Mouse (Mus musculus) myocyte (in vitro differentiated cells): ENCODE measurements around the gene G0s2. TPM values are rescaled to one million over a fixed set of nuclear protein-coding genes. Genes with fewer than 3 reads are reported as not detected.

Experiments
- H3K27me3 ChIP-seq: one replicate; pipeline ENCODE4 v1.6.1; 2011; ENCODE audit not compliant: control insufficient read depth, insufficient read depth, insufficient read length
- H3K36me3 ChIP-seq: one replicate; pipeline ENCODE4 v1.6.1; 2011; ENCODE audit not compliant: control insufficient read depth, insufficient read depth
- H3K4me2 ChIP-seq: one replicate; pipeline ENCODE4 v1.6.1; 2011; ENCODE audit warnings: low read depth, control low read depth
- H3K4me3 ChIP-seq: one replicate; pipeline ENCODE4 v1.5.1; 2011; ENCODE audit warnings: mild to moderate bottlenecking, control low read depth, moderate library complexity
- H3K79me2 ChIP-seq: one replicate; pipeline ENCODE4 v1.6.1; 2011; ENCODE audit not compliant: control insufficient read depth, insufficient read depth
- H3ac ChIP-seq: one replicate; pipeline ENCODE4 v1.6.1; 2011; ENCODE audit not compliant: control insufficient read depth, insufficient read length
- CEBPB ChIP-seq: IDR thresholded peaks from 2 replicates; pipeline ENCODE4 v1.6.1; 2011; ENCODE audit warnings: mild to moderate bottlenecking, moderate library complexity; ENCODE audit not compliant: poor library complexity, insufficient read depth, severe bottlenecking
- E2F4 ChIP-seq: IDR thresholded peaks from one replicate; pipeline ENCODE4 v1.6.1; 2011; ENCODE audit warnings: mild to moderate bottlenecking, control low read depth, moderate library complexity; ENCODE audit not compliant: insufficient read depth
- MAX ChIP-seq: IDR thresholded peaks from one replicate; pipeline ENCODE4 v1.6.1; 2011; ENCODE audit warnings: low read depth, mild to moderate bottlenecking, control low read depth
- MYOD1 ChIP-seq, 3 experiments: IDR thresholded peaks; one replicate each; pipeline ENCODE4 v1.6.1; 2011; ENCODE audit warnings: control low read depth in 2 of 3, low read depth in 2 of 3, mild to moderate bottlenecking in 2 of 3, moderate library complexity in 1 of 3; ENCODE audit not compliant: insufficient read length in 2 of 3, control insufficient read depth in 1 of 3
- MYOG ChIP-seq, 3 experiments: IDR thresholded peaks; one replicate each; pipeline ENCODE4 v1.6.1; 2011; ENCODE audit warnings: control low read depth in 2 of 3, low read depth in 2 of 3, mild to moderate bottlenecking in 2 of 3; ENCODE audit not compliant: insufficient read length in 2 of 3, control insufficient read depth in 1 of 3, insufficient read depth in 1 of 3
- POLR2A ChIP-seq: IDR thresholded peaks from one replicate; pipeline ENCODE4 v1.6.1; 2011; ENCODE audit warnings: low read depth, mild to moderate bottlenecking, control low read depth, moderate library complexity; ENCODE audit not compliant: insufficient read length
- POLR2AphosphoS2 ChIP-seq: IDR thresholded peaks from one replicate; pipeline ENCODE4 v1.6.1; 2011; ENCODE audit warnings: low read depth, control low read depth; ENCODE audit not compliant: insufficient read length
- REST ChIP-seq: IDR thresholded peaks from one replicate; pipeline ENCODE4 v1.6.1; 2011; ENCODE audit warnings: mild to moderate bottlenecking, control low read depth, moderate library complexity; ENCODE audit not compliant: insufficient read depth, insufficient read length
- SRF ChIP-seq: IDR thresholded peaks from one replicate; pipeline ENCODE4 v1.6.1; 2011; ENCODE audit warnings: low read depth; ENCODE audit not compliant: control insufficient read depth, insufficient read length
- TCF12 ChIP-seq: IDR thresholded peaks from one replicate; pipeline ENCODE4 v1.6.1; 2011; ENCODE audit warnings: mild to moderate bottlenecking, control low read depth; ENCODE audit not compliant: poor library complexity, insufficient read depth, severe bottlenecking
- TCF3 ChIP-seq: IDR thresholded peaks from one replicate; pipeline ENCODE4 v1.6.1; 2011; ENCODE audit warnings: low read depth, control low read depth; ENCODE audit not compliant: insufficient read length
- USF1 ChIP-seq: IDR thresholded peaks from one replicate; pipeline ENCODE4 v1.6.1; 2011; ENCODE audit warnings: low read depth, mild to moderate bottlenecking, control low read depth, moderate library complexity
- polyA plus RNA-seq: library from polyadenylated mRNA; unstranded; fragments of >200 nt; fragmentation: generic; extraction: Trizol; gene quantifications from one replicate; pipeline ENCODE4 v1.2.1, GENCODE M21; 2012; ENCODE audit warnings: missing spikeins

The G0s2 gene
- polyA plus RNA-seq, 1 experiment = 206 TPM

DNA sequence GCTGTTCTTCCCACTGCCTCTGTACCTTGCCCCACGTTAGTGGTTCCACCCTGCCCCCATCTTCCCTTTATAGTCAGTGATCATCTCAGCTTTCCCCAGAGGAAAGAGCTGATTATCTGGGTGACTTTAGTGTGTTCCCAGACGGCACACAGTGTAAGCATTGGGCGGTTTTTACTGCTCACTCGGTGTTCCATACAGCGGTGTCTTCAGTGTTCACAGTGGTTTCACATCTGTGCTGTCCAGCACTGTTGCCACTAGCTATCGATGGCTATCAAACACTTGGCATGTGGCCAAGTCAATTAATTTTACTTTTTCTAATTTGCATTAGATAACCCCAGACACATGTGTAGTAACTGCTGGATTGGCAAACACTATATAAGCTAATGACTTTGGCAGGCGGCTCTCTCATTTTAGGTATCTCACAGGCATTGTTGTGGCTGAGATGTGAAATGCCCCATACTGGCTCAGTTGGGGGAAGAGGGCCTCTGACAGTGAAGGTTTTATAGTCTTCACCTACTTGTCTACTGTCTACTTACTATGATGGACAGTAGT is 11.3 kb upstream of the G0s2 start:
- H3ac ChIP-seq = no peak overlapping the region

GRCm38 (mm10) chr1:193281344-193281743 is 8.3 kb upstream of the G0s2 start:
- Histone ChIP-seq H3K4me3 (no peak overlapping the region), H3K4me2 (no peak overlapping the region), H3K27me3 (no peaks in the 10 kb centered on the region), H3ac (no peak overlapping the region), H3K79me2 (no peaks in the 10 kb centered on the region), H3K36me3 (no peaks in the 10 kb centered on the region)
- no peak for TF ChIP-seq MYOG (IDR thresholded peaks at IDR 0.05; ENCODE audit: control insufficient read depth in 1 of 3, insufficient read depth in 1 of 3, insufficient read length in 2 of 3, low read depth in 2 of 3)
- TF ChIP-seq MAX = no peak
- TF ChIP-seq SRF = no peak
- TF ChIP-seq E2F4 = no peak
- TF ChIP-seq REST = no peak
- no peak for TF ChIP-seq TCF12
- no peak for TF ChIP-seq USF1
- TF ChIP-seq TCF3 = no peak
- no peak for TF ChIP-seq MYOD1 (IDR thresholded peaks at IDR 0.05; ENCODE audit: control insufficient read depth in 1 of 3, insufficient read length in 2 of 3, low read depth in 2 of 3)
- no peak for TF ChIP-seq POLR2AphosphoS2
- TF ChIP-seq CEBPB = no peak
- no peak for TF ChIP-seq POLR2A

More for the DNA sequence above, 11.3 kb upstream of the G0s2 start:
- H3K27me3 ChIP-seq = no peaks in the 10 kb centered on the region
- H3K79me2 ChIP-seq = no peaks in the 10 kb centered on the region
- H3K36me3 ChIP-seq = no peaks in the 10 kb centered on the region
- no peak overlapping the region for H3K4me3 ChIP-seq
- TF ChIP-seq POLR2AphosphoS2 (no peak), REST (no peak), SRF (no peak), CEBPB (no peak), E2F4 (no peak), USF1 (no peak), POLR2A (no peak), MYOG (IDR thresholded peaks at IDR 0.05; ENCODE audit: control insufficient read depth in 1 of 3, insufficient read depth in 1 of 3, insufficient read length in 2 of 3, low read depth in 2 of 3) (no peak)
- H3K4me2 ChIP-seq = no peak overlapping the region

- Histone ChIP-seq H3K36me3 (no peaks in the 10 kb centered on the region), H3ac (no peak overlapping the region), H3K27me3 (no peaks in the 10 kb centered on the region), H3K4me3 (no peak overlapping the region), H3K4me2 (no peak overlapping the region), H3K79me2 (no peaks in the 10 kb centered on the region)
- TF ChIP-seq MYOD1 (IDR thresholded peaks at IDR 0.05; ENCODE audit: control insufficient read depth in 1 of 3, insufficient read length in 2 of 3, low read depth in 2 of 3) (no peak), REST (no peak), E2F4 (no peak), CEBPB (no peak), SRF (no peak), TCF3 (no peak), MAX (no peak), TCF12 (no peak), MYOG (IDR thresholded peaks at IDR 0.05; ENCODE audit: control insufficient read depth in 1 of 3, insufficient read depth in 1 of 3, insufficient read length in 2 of 3, low read depth in 2 of 3) (no peak), POLR2AphosphoS2 (no peak), POLR2A (no peak), USF1 (no peak)
Observed at GRCm38 (mm10) chr1:193279492-193279891, 6.5 kb upstream of the G0s2 start.

GRCm38 (mm10) chr1:193278414-193279045 is 5.5 kb upstream of the G0s2 start:
- Histone ChIP-seq H3K27me3 (no peaks in the 10 kb centered on the region), H3K4me2 (no peak overlapping the region), H3K36me3 (no peaks in the 10 kb centered on the region), H3K4me3 (no peak overlapping the region), H3K79me2 (no peaks in the 10 kb centered on the region), H3ac (no peak overlapping the region)
- TF ChIP-seq MYOD1 (IDR thresholded peaks at IDR 0.05; ENCODE audit: control insufficient read depth in 1 of 3, insufficient read length in 2 of 3, low read depth in 2 of 3) (no peak), REST (no peak), MYOG (IDR thresholded peaks at IDR 0.05; ENCODE audit: control insufficient read depth in 1 of 3, insufficient read depth in 1 of 3, insufficient read length in 2 of 3, low read depth in 2 of 3) (no peak), TCF12 (no peak), TCF3 (no peak), MAX (no peak), USF1 (no peak), POLR2A (no peak), E2F4 (no peak), POLR2AphosphoS2 (no peak), CEBPB (no peak; the same call in 1 of the 2 replicates), SRF (no peak)
